Mouse (Mus musculus) c-Kit-positive CD71-positive TER-119-positive erythroid progenitor cells, embryonic 14.5 days (primary cell): Measurements from ENCODE around the gene Mars.
"Not testable (repeated sequence)": the region's sequence is repeated elsewhere in the genome, so short reads cannot be mapped to it uniquely, and the experiment has no call there.

Source experiments
- DNase-seq: peaks from one replicate; pipeline ENCODE4 v3.0.0-alpha.2; 2013; ENCODE audit warnings: low spot score

Mars gene

DNA sequence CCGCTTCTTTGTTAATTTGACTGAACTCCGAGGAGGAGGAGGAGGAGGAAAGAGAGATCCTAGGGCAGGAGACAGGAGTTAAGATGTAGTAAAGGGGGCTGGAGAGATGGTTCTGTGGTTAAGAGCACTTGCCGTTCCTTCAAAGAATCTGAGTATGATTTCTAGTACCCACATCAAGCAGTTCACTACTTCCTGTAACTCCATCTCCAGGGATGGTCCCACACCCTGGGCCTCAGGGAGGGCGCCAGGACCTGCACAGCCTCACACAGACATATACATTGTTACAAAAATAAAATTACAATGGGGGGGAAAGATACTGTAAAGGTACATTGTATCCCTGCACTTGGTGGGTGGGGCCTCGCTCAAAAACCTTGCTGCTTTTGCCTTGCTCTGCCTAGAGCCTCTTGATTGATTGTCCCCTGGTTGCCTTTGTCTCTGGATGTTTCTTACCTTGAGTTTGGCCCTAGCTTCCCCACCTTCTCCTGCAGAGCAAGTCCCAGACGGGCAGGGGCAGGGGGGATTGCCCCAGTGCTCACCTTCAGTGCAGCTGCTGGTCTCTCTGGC, 26.0 kb upstream of the Mars start:
- no peak for DNase-seq

- no peak for DNase-seq
Observed at GRCm38 (mm10) chr10:127336952-127337351, 25.4 kb upstream of the Mars start.

GRCm38 (mm10) chr10:127335271-127335670, 23.7 kb upstream of the Mars start:
- DNase-seq = no peak

DNA sequence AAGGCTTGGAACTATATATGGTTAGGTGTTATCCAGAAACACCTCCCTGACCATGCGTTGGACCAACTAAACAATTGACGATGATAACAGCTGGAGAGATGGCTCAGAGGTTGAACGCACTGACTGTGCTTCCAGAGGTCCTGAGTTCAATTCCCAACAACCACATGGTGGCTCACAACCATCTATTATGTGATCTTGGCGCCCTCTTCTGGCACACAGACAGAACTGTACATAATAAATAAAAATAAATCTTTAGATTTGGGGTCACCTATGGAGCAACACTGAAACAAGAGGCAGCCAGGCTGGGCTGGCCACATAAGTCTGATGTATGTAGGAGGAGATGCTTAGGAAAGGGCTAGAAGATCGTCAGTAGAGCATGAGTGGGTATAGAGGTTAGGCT, 21.6 kb upstream of the Mars start:
- DNase-seq = no peak

DNA sequence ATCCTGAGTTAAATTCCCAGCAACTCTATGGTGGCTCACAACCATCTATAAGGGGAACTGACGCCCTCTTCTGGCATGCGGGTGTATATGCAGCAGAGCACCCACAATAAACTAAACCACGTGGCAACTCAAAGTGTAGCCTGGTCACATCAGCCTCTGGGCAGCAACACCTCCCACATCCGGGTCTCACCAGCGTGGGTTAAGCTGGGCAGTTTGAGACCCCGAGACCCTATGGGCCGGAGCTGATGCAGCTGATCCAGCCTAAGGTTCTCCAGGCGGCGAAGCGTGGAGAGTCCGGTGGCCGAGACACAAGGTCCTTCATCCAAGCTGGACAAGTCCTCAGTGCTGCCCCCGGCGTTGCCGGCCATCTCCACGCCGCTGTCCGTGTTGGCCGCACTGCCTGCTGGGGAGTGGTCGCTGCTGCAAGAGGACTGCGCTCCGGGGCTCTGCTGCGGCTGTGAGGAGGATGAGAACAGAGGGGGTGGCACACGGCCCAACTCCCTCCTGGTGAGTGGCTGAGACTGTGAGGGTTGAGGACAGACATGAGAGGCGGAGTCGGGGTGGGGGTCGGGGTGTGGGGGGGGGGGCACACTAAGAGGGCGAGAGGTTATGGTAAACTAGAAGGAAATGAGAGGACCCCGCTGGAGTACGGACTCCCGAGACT, 20.8 kb upstream of the Mars start:
- no peak for DNase-seq

- DNase-seq = no peak
Observed at GRCm38 (mm10) chr10:127330212-127330611, 18.6 kb upstream of the Mars start.

- DNase-seq = no peak
Observed at GRCm38 (mm10) chr10:127327461-127328145, 16.0 kb upstream of the Mars start.

DNA sequence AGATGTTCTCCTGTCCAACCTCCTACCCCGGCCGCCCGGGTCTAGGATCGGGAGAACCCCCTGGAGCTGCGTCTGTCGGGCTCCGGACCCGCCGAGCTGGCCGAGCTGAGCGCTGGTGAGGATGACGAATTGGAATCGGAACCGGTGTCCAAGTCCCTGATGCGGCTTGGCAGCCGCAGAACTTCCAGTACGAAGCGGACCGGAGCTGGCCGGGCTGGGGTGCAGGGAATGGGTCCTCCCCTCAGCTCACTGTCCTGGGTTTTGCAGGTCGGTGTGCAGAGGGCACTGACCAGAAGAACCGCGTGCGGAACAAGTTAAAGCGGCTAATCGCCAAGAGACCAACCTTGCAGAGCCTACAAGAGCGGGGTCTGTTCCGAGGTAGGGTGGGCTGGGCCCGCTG, 15.2 kb upstream of the Mars start:
- DNase-seq = no peak

- DNase-seq = no peak
Observed at GRCm38 (mm10) chr10:127326017-127326801, 14.6 kb upstream of the Mars start.

DNA sequence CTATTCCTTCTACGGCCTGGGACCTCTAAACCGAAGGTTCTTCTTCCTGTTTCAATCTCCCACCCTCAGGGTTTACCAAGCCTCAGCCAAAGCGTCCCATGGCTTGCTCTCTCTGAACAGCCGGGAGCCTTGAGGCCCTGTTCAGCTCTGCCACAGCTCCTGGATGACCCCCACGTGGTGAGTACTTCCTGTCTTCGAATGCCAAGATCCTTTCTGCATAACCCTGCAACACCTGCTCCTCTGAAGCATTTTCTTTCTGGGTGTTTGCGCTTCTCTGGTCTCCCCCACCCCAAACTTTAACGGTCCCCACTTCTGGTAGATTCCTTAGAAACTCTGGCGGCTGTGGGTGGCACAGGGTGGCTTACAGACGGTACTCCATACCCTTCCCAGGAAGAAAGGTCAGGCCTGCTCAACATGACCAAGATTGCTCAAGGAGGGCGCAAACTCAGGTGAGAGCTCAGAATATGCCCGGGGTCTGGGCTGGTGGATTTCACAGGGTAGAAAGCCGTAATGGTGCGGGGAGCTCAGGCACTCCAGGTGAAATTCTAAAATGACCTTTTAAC, 13.9 kb upstream of the Mars start:
- no peak for DNase-seq

- peak; percentile 74 for DNase-seq
Observed at GRCm38 (mm10) chr10:127324495-127324894, 12.9 kb upstream of the Mars start.

DNA sequence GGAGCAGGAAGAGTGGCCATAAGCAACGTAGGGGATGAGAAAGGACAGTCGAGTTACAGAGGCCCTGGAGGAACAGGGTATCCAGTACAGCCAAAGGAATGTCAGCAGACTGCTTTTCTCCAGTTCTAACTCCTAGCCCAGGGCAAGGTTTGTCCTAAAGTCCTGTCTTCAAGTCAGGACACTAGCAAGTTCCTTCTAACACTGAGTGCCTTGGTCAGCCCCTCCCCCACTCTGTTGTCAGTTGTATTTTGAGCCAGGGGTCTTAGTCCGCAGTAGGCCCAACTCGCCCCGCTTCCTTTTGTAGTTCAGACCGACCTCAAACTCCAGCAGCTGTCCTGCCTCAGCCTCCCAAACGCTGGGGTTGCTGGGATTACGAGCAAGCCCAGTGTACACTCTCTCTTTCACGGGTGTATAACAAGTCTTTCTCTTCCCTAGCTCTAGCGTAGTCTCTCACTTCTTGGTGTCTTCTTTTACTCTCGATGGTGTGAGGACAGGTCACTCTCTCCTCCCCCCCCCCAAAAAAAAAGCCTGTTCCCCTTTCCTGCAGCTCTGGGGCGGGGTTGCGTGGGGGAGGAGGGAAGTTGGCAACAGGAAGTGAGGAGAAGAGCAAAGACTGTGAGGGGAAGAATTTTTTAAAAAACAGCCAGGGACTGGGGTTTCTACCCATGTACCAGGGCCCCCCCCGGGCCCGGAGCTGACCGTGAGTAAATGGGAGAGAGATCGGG, 11.7 kb upstream of the Mars start:
- DNase-seq = no peak

DNA sequence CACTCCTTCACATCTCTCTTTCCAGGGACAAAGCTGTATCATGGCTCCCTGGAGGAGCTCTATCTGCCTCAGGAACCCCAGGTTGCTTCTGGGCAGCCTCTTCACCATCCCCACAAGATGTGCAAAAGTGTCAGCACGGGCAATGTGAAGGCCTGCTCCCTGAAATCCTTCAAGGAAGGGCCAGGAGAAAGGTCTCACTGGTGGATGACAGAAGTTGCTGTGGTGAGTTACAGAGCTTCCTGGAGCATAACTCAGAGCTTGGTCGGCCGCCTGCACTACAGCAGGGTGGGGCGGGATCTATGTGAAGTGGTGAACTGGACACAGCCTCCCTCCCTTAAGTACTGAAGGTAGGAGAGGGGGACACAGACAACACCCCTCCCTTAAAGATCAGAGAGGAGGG, 11.1 kb upstream of the Mars start:
- DNase-seq = no peak

DNA sequence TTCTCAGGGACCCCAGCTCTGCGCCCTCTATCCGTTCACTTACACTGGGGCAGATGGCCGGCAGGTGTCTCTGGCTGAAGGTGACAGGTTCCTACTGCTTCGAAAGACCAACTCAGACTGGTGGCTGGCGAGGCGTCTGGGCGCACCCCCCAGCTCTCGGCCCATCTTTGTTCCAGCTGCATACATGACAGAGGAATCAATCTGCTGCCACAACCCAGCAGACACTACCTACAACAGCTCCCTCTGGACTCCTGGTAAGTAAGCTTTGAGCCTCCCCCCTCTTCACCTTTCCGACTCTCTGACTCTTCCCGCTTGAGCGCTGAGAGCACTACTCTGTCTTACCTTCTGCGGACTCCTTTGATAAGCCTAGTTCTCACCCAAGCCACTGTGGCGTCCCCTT, 10.6 kb upstream of the Mars start:
- DNase-seq = no peak

DNA sequence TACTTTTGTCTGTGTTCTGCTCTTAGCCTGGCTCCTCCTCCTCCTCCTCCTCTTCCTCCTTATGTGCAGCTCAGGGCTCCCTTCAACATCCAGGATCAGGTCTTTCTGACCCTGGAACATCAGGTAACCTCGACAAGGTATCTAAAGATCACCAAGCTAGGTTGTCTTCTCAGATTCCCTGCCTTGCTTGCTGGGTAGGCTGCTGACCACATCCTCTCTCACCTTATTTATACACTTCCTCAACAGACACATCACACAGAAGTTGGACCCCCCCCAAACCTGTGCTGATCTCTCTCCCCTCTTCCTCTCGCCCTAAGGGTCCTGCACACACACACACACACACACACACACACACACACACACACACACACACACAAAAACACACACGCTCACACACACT, 10.0 kb upstream of the Mars start, which contains the start of gene Arhgap9:
Gene Arhgap9 (plus strand): TSS at position 344 of the 400 bp plus-strand sequence.
- no peak for DNase-seq

- no peak for DNase-seq
Observed at GRCm38 (mm10) chr10:127319969-127320368, 8.4 kb upstream of the Mars start.

DNA sequence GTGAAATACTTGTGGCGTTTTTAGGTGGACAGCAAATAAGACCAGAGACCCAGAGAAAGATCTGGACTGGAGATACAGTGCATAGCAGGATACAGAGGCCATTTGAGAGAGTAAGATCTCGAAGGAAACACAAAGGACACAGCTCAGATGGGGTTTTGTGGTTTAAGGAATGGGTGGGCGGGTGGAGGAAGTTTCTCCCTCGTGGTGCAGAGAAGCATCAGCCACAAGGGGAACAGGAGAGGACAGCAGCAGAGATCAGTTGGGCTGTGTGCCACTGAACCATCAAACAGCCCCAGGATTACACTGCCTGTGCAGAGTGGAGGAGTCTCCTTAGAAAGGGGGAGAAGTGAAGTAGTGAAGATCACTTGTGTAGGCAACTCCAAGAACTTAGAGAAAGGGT, 6.4 kb upstream of the Mars start:
- no peak for DNase-seq

GRCm38 (mm10) chr10:127317277-127317676, 5.7 kb upstream of the Mars start:
- no peak for DNase-seq

- DNase-seq = not testable (repeated sequence)
Observed at GRCm38 (mm10) chr10:127314950-127315349, 3.4 kb upstream of the Mars start.

DNA sequence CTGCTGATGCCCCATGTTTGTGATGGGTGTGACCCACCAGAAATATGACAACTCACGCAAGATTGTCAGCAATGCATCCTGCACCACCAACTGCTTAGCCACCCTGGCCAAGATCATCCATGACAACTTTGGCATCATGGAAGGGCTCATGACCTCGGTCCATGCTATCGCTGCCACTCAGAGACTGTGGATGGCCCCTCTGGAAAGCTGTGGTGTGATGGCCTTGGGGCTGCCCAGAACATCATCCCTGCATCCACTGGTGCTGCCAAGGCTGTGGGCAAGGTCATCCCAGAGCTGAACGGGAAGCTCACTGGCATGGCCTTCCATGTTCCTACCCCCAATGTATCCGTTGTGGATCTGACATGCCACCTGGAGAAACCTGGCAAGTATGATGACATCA, 1.9 kb upstream of the Mars start:
- not testable (repeated sequence) for DNase-seq

GRCm38 (mm10) chr10:127312858-127313257, 1.3 kb upstream of the Mars start:
- no peak for DNase-seq

- DNase-seq = peak; percentile 93
Observed at GRCm38 (mm10) chr10:127312356-127312676, 730 bp upstream of the Mars start.
